Mouse (Mus musculus): Measurements from ENCODE around the gene Xdh. TPM values are rescaled to one million over a fixed set of nuclear protein-coding genes. Genes with fewer than 3 reads are reported as not detected.

Xdh gene
- polyA plus RNA-seq, 1 experiment from 2014 or later: 0.46 TPM

DNA sequence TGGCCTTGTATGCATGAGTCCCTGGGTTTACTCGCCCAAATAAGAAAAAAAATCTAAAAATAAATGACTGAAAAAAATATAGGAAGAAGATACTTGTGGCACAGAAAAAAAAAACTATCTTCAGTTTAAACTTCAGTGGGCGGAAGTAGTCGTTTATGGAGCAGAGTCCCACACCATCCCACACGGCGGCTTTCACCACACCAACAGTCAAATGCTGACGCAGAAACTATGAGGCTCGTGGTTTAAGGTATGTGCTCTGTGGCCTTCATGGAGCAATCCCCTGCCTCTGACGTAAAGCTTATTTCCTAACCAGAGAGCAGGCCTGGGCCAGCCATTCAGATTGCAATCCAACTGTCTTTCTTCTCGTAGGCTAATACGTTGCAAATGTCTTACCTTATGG lies 56.8 kb downstream of the Xdh start:
- ATAC-seq (replicated peaks; ENCODE audit: insufficient number of reproducible peaks, low FRiP score, low TSS enrichment, low read depth) (no peak), DNase-seq (ENCODE audit: low spot score) (no peak)
- no peaks in the 10 kb centered on the region for H3K4me1 ChIP-seq (ENCODE audit: control insufficient read depth, insufficient read depth, low read length)
- H3K9me3 ChIP-seq (replicated peaks; ENCODE audit: control insufficient read depth, low read length): no peaks in the 10 kb centered on the region
- no peak overlapping the region for H3K27ac ChIP-seq (replicated peaks; ENCODE audit: low read depth, low read length)
- no peaks in the 10 kb centered on the region for H3K27me3 ChIP-seq (ENCODE audit: control insufficient read depth, insufficient read depth, low read length)
- no peak overlapping the region for H3K9ac ChIP-seq (replicated peaks; ENCODE audit: low read length)
- no peaks in the 10 kb centered on the region for H3K36me3 ChIP-seq (replicated peaks; ENCODE audit: control insufficient read depth, insufficient read depth, low read depth, low read length)
- no peak overlapping the region for H3K4me2 ChIP-seq (ENCODE audit: low read depth, low read length)
- no peak overlapping the region for H3K4me3 ChIP-seq (ENCODE audit: low read depth, low read length)
- WGBS: 88% methylated on average over 10 of the region's 10 CpGs

DNA sequence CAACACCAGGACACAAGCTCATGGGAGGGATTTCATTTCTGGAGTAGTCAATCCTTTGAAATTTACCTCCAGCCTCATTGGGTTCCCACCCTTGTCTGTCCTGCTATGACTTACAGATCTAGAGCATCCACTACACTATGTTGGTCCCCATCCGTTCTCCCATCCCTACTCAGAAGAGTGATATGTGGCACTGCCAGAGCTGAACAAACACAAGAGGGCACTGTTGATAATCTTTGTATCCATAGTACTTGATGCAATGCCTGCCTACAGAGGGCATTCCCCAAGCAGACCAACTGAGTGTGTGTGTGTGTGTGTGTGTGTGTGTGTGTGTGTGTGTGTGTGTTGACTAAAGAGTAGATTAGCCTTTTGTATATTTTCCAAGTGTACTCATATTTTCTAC lies 58.4 kb downstream of the Xdh start:
- ATAC-seq (replicated peaks; ENCODE audit: insufficient number of reproducible peaks, low FRiP score, low TSS enrichment, low read depth) (no peak), DNase-seq (ENCODE audit: low spot score) (peak; percentile 11)
- no peak overlapping the region for H3K27ac ChIP-seq (replicated peaks; ENCODE audit: low read depth, low read length)
- H3K9me3 ChIP-seq (replicated peaks; ENCODE audit: control insufficient read depth, low read length): no peaks in the 10 kb centered on the region
- no peak overlapping the region for H3K4me2 ChIP-seq (ENCODE audit: low read depth, low read length)
- no peaks in the 10 kb centered on the region for H3K4me1 ChIP-seq (ENCODE audit: control insufficient read depth, insufficient read depth, low read length)
- no peak overlapping the region for H3K9ac ChIP-seq (replicated peaks; ENCODE audit: low read length)
- H3K4me3 ChIP-seq (ENCODE audit: low read depth, low read length): no peak overlapping the region
- H3K36me3 ChIP-seq (replicated peaks; ENCODE audit: control insufficient read depth, insufficient read depth, low read depth, low read length): no peaks in the 10 kb centered on the region
- no peaks in the 10 kb centered on the region for H3K27me3 ChIP-seq (ENCODE audit: control insufficient read depth, insufficient read depth, low read length)
- whole genome bisulfite sequencing: 85% methylated on average over 1 of the region's 1 CpGs

DNA sequence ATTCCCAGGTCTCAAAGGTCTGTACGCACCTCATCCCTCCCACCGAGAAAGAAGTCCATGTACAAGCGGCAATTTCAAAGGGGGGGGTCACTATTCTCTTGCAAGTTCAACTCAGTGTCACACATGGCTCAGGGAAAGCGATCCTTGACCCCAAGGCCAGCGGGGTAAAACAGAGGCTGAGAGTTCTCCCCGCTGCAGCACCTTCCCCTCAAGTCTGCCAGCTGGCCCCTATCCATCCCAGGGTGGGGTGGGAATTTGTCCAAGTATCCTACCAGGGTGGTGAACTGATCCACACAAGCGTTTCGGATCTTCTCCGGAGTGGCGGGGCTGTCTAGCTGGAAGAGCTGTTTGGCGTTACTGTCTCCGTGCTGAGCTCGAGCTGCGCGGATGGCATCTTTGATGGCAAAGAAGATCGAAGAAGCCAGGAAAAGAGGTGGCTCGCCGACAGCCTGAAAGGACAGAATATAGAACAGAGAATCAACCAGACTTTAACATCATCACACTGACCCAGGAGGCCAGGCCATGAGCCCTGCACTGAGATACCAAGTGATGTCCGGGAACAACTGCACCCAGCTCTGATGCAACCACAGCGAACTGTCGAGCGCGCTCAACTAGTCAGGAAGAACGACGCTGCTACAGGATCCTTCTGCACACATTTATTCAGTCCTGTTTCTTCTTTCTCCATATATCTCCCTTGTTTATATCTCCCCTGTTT lies 63.8 kb downstream of the Xdh start:
- no peaks in the 10 kb centered on the region for H3K9me3 ChIP-seq (replicated peaks; ENCODE audit: control insufficient read depth, low read length)
- no peak overlapping the region for H3K27ac ChIP-seq (replicated peaks; ENCODE audit: low read depth, low read length)
- H3K36me3 ChIP-seq (replicated peaks; ENCODE audit: control insufficient read depth, insufficient read depth, low read depth, low read length): no peaks in the 10 kb centered on the region
- no peaks in the 10 kb centered on the region for H3K4me1 ChIP-seq (ENCODE audit: control insufficient read depth, insufficient read depth, low read length)
- WGBS: 77% methylated on average over 25 of the region's 25 CpGs
- H3K27me3 ChIP-seq (ENCODE audit: control insufficient read depth, insufficient read depth, low read length): no peaks in the 10 kb centered on the region
- H3K4me2 ChIP-seq (ENCODE audit: low read depth, low read length): no peak overlapping the region
- DNase-seq (ENCODE audit: low spot score) (peak; percentile 30), ATAC-seq (replicated peaks; ENCODE audit: insufficient number of reproducible peaks, low FRiP score, low TSS enrichment, low read depth) (no peak)
- no peak overlapping the region for H3K4me3 ChIP-seq (ENCODE audit: low read depth, low read length)
- no peak overlapping the region for H3K9ac ChIP-seq (replicated peaks; ENCODE audit: low read length)

DNA sequence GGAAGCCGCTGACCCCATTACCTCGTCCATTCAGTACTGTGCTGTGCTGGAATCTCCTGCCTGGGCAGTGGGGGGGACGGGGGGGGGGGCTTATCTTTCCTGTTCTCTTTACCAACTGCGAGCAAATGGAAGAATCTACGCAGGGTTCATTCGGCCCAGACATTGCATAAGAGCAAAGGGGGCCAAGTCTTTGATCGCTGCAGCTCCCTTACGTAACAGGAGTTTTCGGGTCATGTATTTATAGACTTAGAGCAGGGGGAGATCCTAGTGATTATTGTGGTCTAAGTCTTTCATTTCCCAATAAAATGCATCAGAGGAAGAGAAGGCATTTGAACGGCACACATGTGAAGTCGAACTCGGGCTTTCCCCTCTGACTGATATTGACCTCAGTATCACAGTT lies 66.7 kb downstream of the Xdh start:
- H3K4me1 ChIP-seq (ENCODE audit: control insufficient read depth, insufficient read depth, low read length): no peaks in the 10 kb centered on the region
- WGBS: 84% methylated on average over 12 of the region's 12 CpGs
- H3K4me2 ChIP-seq (ENCODE audit: low read depth, low read length): no peak overlapping the region
- no peak overlapping the region for H3K4me3 ChIP-seq (ENCODE audit: low read depth, low read length)
- no peaks in the 10 kb centered on the region for H3K36me3 ChIP-seq (replicated peaks; ENCODE audit: control insufficient read depth, insufficient read depth, low read depth, low read length)
- H3K9ac ChIP-seq (replicated peaks; ENCODE audit: low read length): no peak overlapping the region
- no peak overlapping the region for H3K27ac ChIP-seq (replicated peaks; ENCODE audit: low read depth, low read length)
- DNase-seq (ENCODE audit: low spot score): no peak
- ATAC-seq (replicated peaks; ENCODE audit: insufficient number of reproducible peaks, low FRiP score, low TSS enrichment, low read depth): no peak
- H3K9me3 ChIP-seq (replicated peaks; ENCODE audit: control insufficient read depth, low read length): no peaks in the 10 kb centered on the region
- H3K27me3 ChIP-seq (ENCODE audit: control insufficient read depth, insufficient read depth, low read length): no peaks in the 10 kb centered on the region

DNA sequence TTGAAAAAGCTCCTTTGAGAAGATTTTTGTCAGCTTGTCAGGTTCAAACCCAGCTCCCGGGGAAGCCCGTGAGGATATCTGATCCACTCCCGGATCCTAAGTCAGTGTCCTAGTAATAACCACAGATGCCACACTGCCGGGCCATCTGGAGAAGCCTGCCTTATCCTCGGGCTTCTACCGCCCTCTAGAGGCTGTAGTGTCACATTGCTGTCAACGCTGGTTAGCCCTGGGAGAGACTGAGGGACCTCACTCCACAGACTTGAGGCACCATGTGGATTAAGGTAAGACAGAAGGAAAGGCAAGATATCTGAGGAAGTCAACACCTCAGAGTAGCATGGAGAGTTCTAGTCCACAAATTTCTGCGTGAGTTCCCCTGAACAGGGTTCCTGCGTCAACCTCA lies 67.8 kb downstream of the Xdh start:
- WGBS: 17% methylated on average over 9 of the region's 9 CpGs
- no peaks in the 10 kb centered on the region for H3K9me3 ChIP-seq (replicated peaks; ENCODE audit: control insufficient read depth, low read length)
- ATAC-seq (replicated peaks; ENCODE audit: insufficient number of reproducible peaks, low FRiP score, low TSS enrichment, low read depth) (peak; percentile 83; the same call in 1 of the 2 replicates), DNase-seq (ENCODE audit: low spot score) (peak; percentile 92)
- H3K4me1 ChIP-seq (ENCODE audit: control insufficient read depth, insufficient read depth, low read length): no peaks in the 10 kb centered on the region
- no peak overlapping the region for H3K9ac ChIP-seq (replicated peaks; ENCODE audit: low read length)
- H3K27me3 ChIP-seq (ENCODE audit: control insufficient read depth, insufficient read depth, low read length): no peaks in the 10 kb centered on the region
- H3K4me3 ChIP-seq (ENCODE audit: low read depth, low read length): no peak overlapping the region
- H3K4me2 ChIP-seq (ENCODE audit: low read depth, low read length): no peak overlapping the region
- no peak overlapping the region for H3K27ac ChIP-seq (replicated peaks; ENCODE audit: low read depth, low read length)
- H3K36me3 ChIP-seq (replicated peaks; ENCODE audit: control insufficient read depth, insufficient read depth, low read depth, low read length): no peaks in the 10 kb centered on the region

DNA sequence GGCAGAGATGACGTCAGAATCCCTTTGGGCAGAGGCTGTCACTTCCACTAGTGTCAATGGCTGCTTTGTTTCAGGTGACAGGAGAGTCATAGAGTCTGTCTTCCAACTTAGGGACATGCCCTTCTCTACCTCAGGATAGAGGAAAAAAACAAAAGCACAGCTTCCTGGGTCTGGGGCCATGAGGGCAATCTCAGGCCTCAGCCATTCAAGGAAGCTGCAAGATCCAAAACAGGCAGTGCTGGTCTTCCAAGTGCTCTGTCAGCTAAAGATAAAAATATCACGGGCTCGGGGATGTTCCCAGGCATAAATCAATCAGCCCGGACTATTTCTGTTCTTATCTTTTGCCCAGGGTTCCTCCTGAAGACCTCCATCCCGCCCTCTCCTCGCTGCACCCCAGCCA lies 68.7 kb downstream of the Xdh start:
- no peaks in the 10 kb centered on the region for H3K27me3 ChIP-seq (ENCODE audit: control insufficient read depth, insufficient read depth, low read length)
- WGBS: 77% methylated on average over 6 of the region's 6 CpGs
- no peak for ATAC-seq (replicated peaks; ENCODE audit: insufficient number of reproducible peaks, low FRiP score, low TSS enrichment, low read depth)
- H3K4me1 ChIP-seq (ENCODE audit: control insufficient read depth, insufficient read depth, low read length): no peaks in the 10 kb centered on the region
- no peak overlapping the region for H3K9ac ChIP-seq (replicated peaks; ENCODE audit: low read length)
- H3K27ac ChIP-seq (replicated peaks; ENCODE audit: low read depth, low read length): no peak overlapping the region
- no peak overlapping the region for H3K4me2 ChIP-seq (ENCODE audit: low read depth, low read length)
- no peak overlapping the region for H3K4me3 ChIP-seq (ENCODE audit: low read depth, low read length)
- DNase-seq (ENCODE audit: low spot score): no peak
- H3K36me3 ChIP-seq (replicated peaks; ENCODE audit: control insufficient read depth, insufficient read depth, low read depth, low read length): no peaks in the 10 kb centered on the region
- H3K9me3 ChIP-seq (replicated peaks; ENCODE audit: control insufficient read depth, low read length): no peaks in the 10 kb centered on the region

DNA sequence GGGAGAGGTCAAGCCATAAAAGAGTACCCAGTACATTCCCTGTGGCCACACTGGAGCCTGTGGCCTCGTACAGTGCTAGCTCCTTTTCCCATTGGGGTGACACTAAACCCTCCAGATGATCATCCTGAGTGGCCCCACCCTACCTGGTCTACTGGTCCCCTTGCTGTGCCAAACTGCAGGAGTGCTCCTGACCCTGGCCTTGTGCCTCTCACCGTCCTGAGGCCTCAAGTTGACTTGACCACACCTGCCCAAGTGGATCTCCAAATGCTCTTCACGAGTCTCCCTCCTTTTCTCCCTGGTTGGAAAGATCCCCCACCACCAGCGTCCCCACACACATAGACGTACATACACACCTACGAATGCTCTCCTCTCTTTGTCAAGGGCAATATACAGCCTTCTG lies 69.7 kb downstream of the Xdh start:
- no peak for ATAC-seq (replicated peaks; ENCODE audit: insufficient number of reproducible peaks, low FRiP score, low TSS enrichment, low read depth)
- H3K9me3 ChIP-seq (replicated peaks; ENCODE audit: control insufficient read depth, low read length): no peaks in the 10 kb centered on the region
- H3K27ac ChIP-seq (replicated peaks; ENCODE audit: low read depth, low read length): no peak overlapping the region

DNA sequence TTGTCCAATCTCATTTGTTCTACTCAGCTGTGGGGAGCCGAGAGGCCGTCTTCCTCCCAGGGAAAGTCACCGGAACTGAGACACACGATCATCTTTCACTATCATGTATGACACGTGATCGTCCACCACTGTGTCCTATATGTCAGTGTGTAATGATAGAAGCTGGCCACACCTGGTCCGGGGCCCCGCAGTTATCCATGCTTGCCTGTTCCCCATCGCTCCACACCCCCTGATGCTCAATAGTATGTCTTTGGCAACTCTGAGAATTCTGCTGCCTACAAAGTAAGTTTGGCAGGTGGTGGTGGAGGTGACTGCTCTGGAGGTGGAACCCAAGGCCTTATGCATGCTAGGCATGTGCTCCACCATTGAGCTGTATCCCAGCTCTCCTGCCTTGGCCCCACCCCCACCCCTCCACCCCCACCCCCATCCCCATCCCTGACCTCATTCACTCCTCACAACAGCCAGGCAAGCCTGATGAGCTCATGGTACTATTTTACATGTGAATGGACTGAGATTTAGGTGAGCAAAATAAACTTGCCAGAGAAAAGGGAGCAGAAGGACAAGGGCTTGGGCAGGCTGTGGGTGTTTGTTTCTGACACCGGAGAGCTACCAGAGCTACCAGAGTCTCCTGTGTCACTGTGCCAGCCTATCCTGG lies 70.6 kb downstream of the Xdh start:
- 90% methylated on average over 10 of the region's 10 CpGs for WGBS
- Histone ChIP-seq H3K27me3 (ENCODE audit: control insufficient read depth, insufficient read depth, low read length) (no peaks in the 10 kb centered on the region), H3K9ac (replicated peaks; ENCODE audit: low read length) (no peak overlapping the region), H3K4me2 (ENCODE audit: low read depth, low read length) (no peak overlapping the region), H3K4me3 (ENCODE audit: low read depth, low read length) (no peak overlapping the region), H3K4me1 (ENCODE audit: control insufficient read depth, insufficient read depth, low read length) (no peaks in the 10 kb centered on the region), H3K9me3 (replicated peaks; ENCODE audit: control insufficient read depth, low read length) (no peaks in the 10 kb centered on the region), H3K36me3 (replicated peaks; ENCODE audit: control insufficient read depth, insufficient read depth, low read depth, low read length) (no peaks in the 10 kb centered on the region), H3K27ac (replicated peaks; ENCODE audit: low read depth, low read length) (no peak overlapping the region)
- no peak for DNase-seq (ENCODE audit: low spot score)
- ATAC-seq (replicated peaks; ENCODE audit: insufficient number of reproducible peaks, low FRiP score, low TSS enrichment, low read depth): no peak

More for the DNA sequence above, 69.7 kb downstream of the Xdh start:
- no peak overlapping the region for H3K4me2 ChIP-seq (ENCODE audit: low read depth, low read length)
- H3K36me3 ChIP-seq (replicated peaks; ENCODE audit: control insufficient read depth, insufficient read depth, low read depth, low read length): no peaks in the 10 kb centered on the region
- DNase-seq (ENCODE audit: low spot score): no peak
- H3K4me1 ChIP-seq (ENCODE audit: control insufficient read depth, insufficient read depth, low read length): no peaks in the 10 kb centered on the region
- no peak overlapping the region for H3K9ac ChIP-seq (replicated peaks; ENCODE audit: low read length)
- H3K4me3 ChIP-seq (ENCODE audit: low read depth, low read length): no peak overlapping the region
- 81% methylated on average over 6 of the region's 6 CpGs for WGBS
- H3K27me3 ChIP-seq (ENCODE audit: control insufficient read depth, insufficient read depth, low read length): no peaks in the 10 kb centered on the region

All from embryonic facial prominence, embryonic 11.5 days (tissue).